Mouse (Mus musculus) cerebellum, adult 8-10 months (tissue): ENCODE measurements at regions not wholly inside any gene's neighbourhood (a gene's known extent, or its start where the extent isn't known, plus 50 kb on each side); places are given as distances from the start of the nearest gene placed in this dataset.

Experiments
- DNase-seq: peaks from one replicate; pipeline ENCODE4 v3.0.0; 2022

GRCm38 (mm10) chr7:113707596-113707995 is 58.2 kb upstream of the Spon1 start:
- DNase-seq, result peak; percentile 71

GRCm38 (mm10) chr7:113710541-113711270 is 55.1 kb upstream of the Spon1 start:
- DNase-seq, result peak; percentile 82

DNA sequence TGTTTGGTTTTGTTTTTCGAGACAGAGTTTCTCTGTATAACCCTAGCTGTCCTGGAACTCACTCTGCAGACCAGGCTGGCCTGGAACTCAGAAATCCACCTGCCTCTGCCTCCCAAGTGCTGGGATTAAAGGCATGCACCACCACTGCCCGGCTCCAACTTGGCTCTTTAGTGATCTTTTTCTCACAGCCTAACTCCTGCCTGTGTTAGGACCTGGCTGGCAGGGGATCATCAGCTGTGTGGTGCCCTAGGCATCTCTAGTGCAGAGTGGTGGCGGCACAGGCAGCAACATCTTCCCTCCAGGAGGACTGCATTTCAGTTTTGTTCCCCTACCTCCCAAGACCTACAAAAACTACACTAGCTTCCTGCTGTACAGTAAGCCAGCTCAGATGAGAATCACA is 54.4 kb upstream of the Spon1 start:
- peak; percentile 41 for DNase-seq
